In the genomic region with DNA sequence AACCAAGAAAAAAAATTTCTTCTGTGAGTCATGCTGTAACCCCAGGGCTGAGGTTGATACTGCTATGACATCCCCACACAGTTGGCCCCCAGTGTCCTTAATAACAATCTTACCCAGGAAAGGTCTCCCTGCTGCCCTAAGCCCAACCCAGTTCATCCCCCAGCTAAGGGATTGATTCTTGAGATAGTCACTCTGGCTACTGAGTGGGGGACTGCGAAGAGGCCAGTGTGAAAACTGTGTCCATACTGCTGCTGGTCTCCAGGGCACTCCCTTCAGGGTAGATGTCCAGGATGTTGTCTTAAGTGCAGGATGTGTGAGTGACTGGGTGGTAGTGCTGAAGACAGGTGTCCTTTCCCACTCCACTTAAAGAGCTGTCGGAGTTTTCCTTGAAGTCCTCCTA, we compare ENCODE assay signal across 34 mouse cellular contexts. TPM values are rescaled to one million over a fixed set of nuclear protein-coding genes. Genes with fewer than 3 reads are reported as not detected.
"Had no signal": no experiment of that assay in that cellular context is flagged by ENCODE, and none has a peak within 500 bp of the region (broad histone marks: within the 10 kb centered on the region; RNA-seq: fewer than 3 reads in every experiment).

A gene (minus strand): TSS at position 101 of the 400 bp plus-strand sequence.

- H3K27ac ChIP-seq: embryonic facial prominence, embryonic 10.5 days; embryonic facial prominence, embryonic 12.5 days; embryonic facial prominence, embryonic 13.5 days; embryonic facial prominence, embryonic 15.5 days; forebrain, embryonic 10.5 days; forebrain, embryonic 12.5 days; forebrain, embryonic 13.5 days; forebrain, embryonic 15.5 days; gastrocnemius, adult 2 months; heart, adult 2 months had no signal

- H3K4me1 ChIP-seq: embryonic facial prominence, embryonic 12.5 days; embryonic facial prominence, embryonic 13.5 days; forebrain, embryonic 12.5 days had no signal

- H3K4me3 ChIP-seq: embryonic facial prominence, embryonic 10.5 days; embryonic facial prominence, embryonic 12.5 days; embryonic facial prominence, embryonic 13.5 days; embryonic facial prominence, embryonic 15.5 days; erythroblast, embryonic 14.5 days; forebrain, embryonic 10.5 days; forebrain, embryonic 12.5 days; forebrain, embryonic 13.5 days; forebrain, embryonic 15.5 days; gastrocnemius, adult 2 months; heart, adult 2 months had no signal

- H3K27me3 ChIP-seq: embryonic facial prominence, embryonic 12.5 days; embryonic facial prominence, embryonic 13.5 days; embryonic facial prominence, embryonic 15.5 days; forebrain, embryonic 12.5 days; forebrain, embryonic 13.5 days; forebrain, embryonic 15.5 days had no signal

- DNase-seq: cerebellum, adult 8-10 months; cerebellum, adult 9-10 months; cerebellum, adult 9-11 months; cerebellum, postnatal 10 days; cerebellum, postnatal 14 days; cerebellum, postnatal 25 days; cerebellum, postnatal 36 days; embryo, embryonic 11 days; forebrain, postnatal 0 days; gastrocnemius, adult 2 months; gastrocnemius, postnatal 10 days; gastrocnemius, postnatal 14 days; gastrocnemius, postnatal 25 days; gastrocnemius, postnatal 36 days; heart, adult 11 months; heart, adult 18-20 months; heart, adult 2 months had no signal

RNA-seq across cellular contexts. Expression of the gene that starts here (rescaled TPM):
- polyA plus RNA-seq: cortical plate, adult 2 months; embryonic facial prominence, embryonic 10.5 days; embryonic facial prominence, embryonic 11.5 days; embryonic facial prominence, embryonic 12.5 days; embryonic facial prominence, embryonic 13.5 days; embryonic facial prominence, embryonic 14.5 days; embryonic facial prominence, embryonic 15.5 days; erythroblast, embryonic 14.5 days; forebrain, embryonic 10.5 days; forebrain, embryonic 11.5 days; forebrain, embryonic 12.5 days; forebrain, embryonic 13.5 days; forebrain, embryonic 14.5 days; forebrain, embryonic 15.5 days; forebrain, embryonic 16.5 days; forebrain, postnatal 0 days; frontal cortex, adult 2 months; gonadal fat pad, adult 2 months; heart, adult 2 months had no signal
